In genomic region chr12:40445648-40446449, GRCm38 (mm10) we compare ENCODE assay signal across 8 mouse cellular contexts. TPM values are rescaled to one million over a fixed set of nuclear protein-coding genes. Genes with fewer than 3 reads are reported as not detected.
DNase-seq lines count a peak whose midpoint lies in the region; ATAC-seq lines count a peak whose summit lies in the region.

Gene Zfp277, minus strand, starts transcription at chr12:40445902.
Gene Dock4, plus strand, starts transcription at chr12:40445952.

- H3K4me1 ChIP-seq in heart, embryonic 14.5 days (ENCODE audit: control insufficient read depth in 2 of 2, insufficient read depth in 2 of 2, low read length in 2 of 2) = peaks cover 10 to 30% of the 10 kb centered on the region in 2 experiments
- peaks cover 16% of the 10 kb centered on the region for H3K4me1 ChIP-seq in liver, embryonic 13.5 days (replicated peaks)
- H3K4me1 ChIP-seq in stomach, embryonic 16.5 days (ENCODE audit: control insufficient read depth, insufficient read depth, low read length) = peaks cover 15% of the 10 kb centered on the region

- DNase-seq in c-Kit-negative CD71-positive TER-119-positive erythroid progenitor cells, embryonic 14.5 days (ENCODE audit: low read depth, low spot score) = peak; percentile 83
- peak; percentile 98 for DNase-seq in fibroblast of lung, adult 2 months (ENCODE audit: low read depth)
- peak; percentile 100 for DNase-seq in kidney, postnatal 14 days
- peak; percentile 96 for DNase-seq in liver, embryonic 13.5 days
- DNase-seq in neural tube, embryonic 10.5 days (ENCODE audit: extremely low spot score, low spot score) = peak; percentile 97

- peak within 1 kb of the TSS; percentile 87 for H3K9ac ChIP-seq in heart, embryonic 14.5 days (ENCODE audit: low read length)
- peak within 1 kb of the TSS; percentile 73 for H3K9ac ChIP-seq in liver, embryonic 13.5 days
- peak within 1 kb of the TSS; percentile 87 for H3K9ac ChIP-seq in stomach, embryonic 16.5 days (ENCODE audit: low read length)

- peak within 1 kb of the TSS; percentile 38 to 83 for H3K27ac ChIP-seq in heart, embryonic 14.5 days (replicated peaks in 1 of 2; ENCODE audit: control insufficient read depth in 1 of 2, insufficient read depth in 1 of 2, low read depth in 2 of 2, low read length in 2 of 2)
- H3K27ac ChIP-seq in liver, embryonic 13.5 days = no peak within 1 kb of the TSS
- H3K27ac ChIP-seq in stomach, embryonic 16.5 days (ENCODE audit: low read length) = peak within 1 kb of the TSS; percentile 60

- under 1% methylated on average over 80 of the region's 80 CpGs for WGBS in heart, embryonic 14.5 days
- under 1% methylated on average over 80 of the region's 80 CpGs for WGBS in liver, embryonic 13.5 days (ENCODE audit: insufficient replicate concordance)
- under 1% methylated on average over 80 of the region's 80 CpGs for WGBS in stomach, embryonic 16.5 days

- no peaks in the 10 kb centered on the region for H3K36me3 ChIP-seq in heart, embryonic 14.5 days (ENCODE audit: control insufficient read depth, insufficient read depth, low read length)
- no peaks in the 10 kb centered on the region for H3K36me3 ChIP-seq in liver, embryonic 13.5 days
- no peaks in the 10 kb centered on the region for H3K36me3 ChIP-seq in stomach, embryonic 16.5 days (ENCODE audit: control insufficient read depth, insufficient read depth, low read length)

- peak within 1 kb of the TSS; percentile 80 to 84 for H3K4me3 ChIP-seq in heart, embryonic 14.5 days (ENCODE audit: control insufficient read depth in 1 of 2, insufficient read depth in 1 of 2, low read depth in 1 of 2, low read length in 2 of 2)
- H3K4me3 ChIP-seq in liver, embryonic 13.5 days (replicated peaks) = peak within 1 kb of the TSS; percentile 81
- H3K4me3 ChIP-seq in stomach, embryonic 16.5 days (replicated peaks; ENCODE audit: low read length) = peak within 1 kb of the TSS; percentile 94

- H3K4me2 ChIP-seq in heart, embryonic 14.5 days (ENCODE audit: low read length) = peak within 1 kb of the TSS; percentile 96
- H3K4me2 ChIP-seq in liver, embryonic 13.5 days = peak within 1 kb of the TSS; percentile 94
- peak within 1 kb of the TSS; percentile 94 for H3K4me2 ChIP-seq in stomach, embryonic 16.5 days (ENCODE audit: low read depth, low read length)

- no peaks in the 10 kb centered on the region for H3K9me3 ChIP-seq in heart, embryonic 14.5 days (ENCODE audit: control insufficient read depth, low read length)
- no peaks in the 10 kb centered on the region for H3K9me3 ChIP-seq in liver, embryonic 13.5 days (replicated peaks)
- H3K9me3 ChIP-seq in stomach, embryonic 16.5 days (replicated peaks; ENCODE audit: control insufficient read depth, low read length) = no peaks in the 10 kb centered on the region

- peak; percentile 93 for ATAC-seq in CD4-positive, CD25-positive, alpha-beta regulatory T cell, adult 4 months
- peak; percentile 98 for ATAC-seq in heart, embryonic 14.5 days (ENCODE audit: insufficient number of reproducible peaks, insufficient read depth, low FRiP score, low read depth)
- peak; percentile 99 for ATAC-seq in liver, embryonic 13.5 days (ENCODE audit: low read depth)
- ATAC-seq in stomach, embryonic 16.5 days (ENCODE audit: insufficient read depth, low FRiP score) = peak; percentile 99

- no peaks in the 10 kb centered on the region for H3K27me3 ChIP-seq in heart, embryonic 14.5 days (ENCODE audit: control insufficient read depth, insufficient read depth, low read length)
- H3K27me3 ChIP-seq in liver, embryonic 13.5 days = peaks cover 41% of the 10 kb centered on the region
- H3K27me3 ChIP-seq in stomach, embryonic 16.5 days (ENCODE audit: control insufficient read depth, insufficient read depth, low read length) = no peaks in the 10 kb centered on the region

RNA-seq across cellular contexts. Expression of gene Zfp277, which starts in this region (rescaled TPM):
- polyA plus RNA-seq in CD4-positive, CD25-positive, alpha-beta regulatory T cell, adult 4 months (2017; shearing (Covaris generic)) = 10 to 100 TPM; 39.8 to 40.1 TPM
- 32.1 and 37.5 TPM in 2 replicates for polyA plus RNA-seq in heart, embryonic 14.5 days (2014; fragmentation: Nextera tagmentation; extraction: Ambion mirVana)
- polyA plus RNA-seq in liver, embryonic 13.5 days (2015; fragmentation: Nextera tagmentation; extraction: Ambion mirVana) = 9.3 and 11.4 TPM in 2 replicates
- 28.7 and 30.9 TPM in 2 replicates for polyA plus RNA-seq in stomach, embryonic 16.5 days (2015; fragmentation: Nextera tagmentation; extraction: Ambion mirVana)

RNA-seq across cellular contexts. Expression of gene Dock4, which starts in this region (rescaled TPM):
- 1 to 10 TPM in 1 of 2 experiments, under 1 TPM in 1; 0.90 to 1.7 TPM for polyA plus RNA-seq in CD4-positive, CD25-positive, alpha-beta regulatory T cell, adult 4 months (2017; shearing (Covaris generic))
- polyA plus RNA-seq in heart, embryonic 14.5 days (2014; fragmentation: Nextera tagmentation; extraction: Ambion mirVana) = 8.5 and 9.6 TPM in 2 replicates
- 0.61 and 0.75 TPM in 2 replicates for polyA plus RNA-seq in liver, embryonic 13.5 days (2015; fragmentation: Nextera tagmentation; extraction: Ambion mirVana)
- polyA plus RNA-seq in stomach, embryonic 16.5 days (2015; fragmentation: Nextera tagmentation; extraction: Ambion mirVana) = 6.7 and 8.7 TPM in 2 replicates
